Mouse (Mus musculus): Measurements from ENCODE around the gene Krt80. TPM values are rescaled to one million over a fixed set of nuclear protein-coding genes. Genes with fewer than 3 reads are reported as not detected.

Krt80 gene
- total RNA-seq (2015; ENCODE audit: low replicate concordance) (9.4 and 9.6 TPM in 2 replicates), total RNA-seq (2017; ENCODE audit: low replicate concordance) (2.4 TPM in 2 replicates)

GRCm38 (mm10) chr15:101370101-101370911 lies at the start of gene Krt80:
Gene Krt80 (minus strand): TSS chr15:101370162.
- ATAC-seq (replicated peaks; ENCODE audit: low FRiP score, poor library complexity, severe bottlenecking), result no peak

- ATAC-seq (replicated peaks; ENCODE audit: low FRiP score, poor library complexity, severe bottlenecking), result no peak
Measured at GRCm38 (mm10) chr15:101418950-101419349, 49.0 kb upstream of the Krt80 start.

- no peak for ATAC-seq (replicated peaks; ENCODE audit: low FRiP score, poor library complexity, severe bottlenecking)
Measured at GRCm38 (mm10) chr15:101414807-101415565, 45.0 kb upstream of the Krt80 start.

- no peak for ATAC-seq (replicated peaks; ENCODE audit: low FRiP score, poor library complexity, severe bottlenecking)
Measured at GRCm38 (mm10) chr15:101413916-101414635, 44.1 kb upstream of the Krt80 start.

- ATAC-seq (replicated peaks; ENCODE audit: low FRiP score, poor library complexity, severe bottlenecking), result no peak
Measured at GRCm38 (mm10) chr15:101412188-101412587, 42.2 kb upstream of the Krt80 start.

GRCm38 (mm10) chr15:101410775-101411174 lies 40.8 kb upstream of the Krt80 start, which contains the start of gene Krt7:
Gene Krt7 (plus strand): TSS chr15:101411043.
- no peak for ATAC-seq (replicated peaks; ENCODE audit: low FRiP score, poor library complexity, severe bottlenecking)

- ATAC-seq (replicated peaks; ENCODE audit: low FRiP score, poor library complexity, severe bottlenecking), result no peak
Measured at GRCm38 (mm10) chr15:101398269-101398668, 28.3 kb upstream of the Krt80 start.

- ATAC-seq (replicated peaks; ENCODE audit: low FRiP score, poor library complexity, severe bottlenecking), result no peak
Measured at GRCm38 (mm10) chr15:101397683-101398082, 27.7 kb upstream of the Krt80 start.

- no peak for ATAC-seq (replicated peaks; ENCODE audit: low FRiP score, poor library complexity, severe bottlenecking)
Measured at GRCm38 (mm10) chr15:101396921-101397320, 27.0 kb upstream of the Krt80 start.

GRCm38 (mm10) chr15:101396466-101396865 lies 26.5 kb upstream of the Krt80 start:
- ATAC-seq (replicated peaks; ENCODE audit: low FRiP score, poor library complexity, severe bottlenecking), result no peak

GRCm38 (mm10) chr15:101394908-101395307 lies 24.9 kb upstream of the Krt80 start:
- no peak for ATAC-seq (replicated peaks; ENCODE audit: low FRiP score, poor library complexity, severe bottlenecking)

- ATAC-seq (replicated peaks; ENCODE audit: low FRiP score, poor library complexity, severe bottlenecking), result no peak
Measured at GRCm38 (mm10) chr15:101392251-101392650, 22.3 kb upstream of the Krt80 start.

- ATAC-seq (replicated peaks; ENCODE audit: low FRiP score, poor library complexity, severe bottlenecking), result no peak
Measured at GRCm38 (mm10) chr15:101390203-101390602, 20.2 kb upstream of the Krt80 start.

GRCm38 (mm10) chr15:101388034-101388541 lies 18.1 kb upstream of the Krt80 start:
- no peak for ATAC-seq (replicated peaks; ENCODE audit: low FRiP score, poor library complexity, severe bottlenecking)

GRCm38 (mm10) chr15:101387176-101387575 lies 17.2 kb upstream of the Krt80 start:
- no peak for ATAC-seq (replicated peaks; ENCODE audit: low FRiP score, poor library complexity, severe bottlenecking)

GRCm38 (mm10) chr15:101385064-101385463 lies 15.1 kb upstream of the Krt80 start:
- no peak for ATAC-seq (replicated peaks; ENCODE audit: low FRiP score, poor library complexity, severe bottlenecking)

- ATAC-seq (replicated peaks; ENCODE audit: low FRiP score, poor library complexity, severe bottlenecking), result no peak
Measured at GRCm38 (mm10) chr15:101384610-101385009, 14.6 kb upstream of the Krt80 start.

- ATAC-seq (replicated peaks; ENCODE audit: low FRiP score, poor library complexity, severe bottlenecking), result no peak
Measured at GRCm38 (mm10) chr15:101382811-101383210, 12.8 kb upstream of the Krt80 start.

- no peak for ATAC-seq (replicated peaks; ENCODE audit: low FRiP score, poor library complexity, severe bottlenecking)
Measured at GRCm38 (mm10) chr15:101381758-101382157, 11.8 kb upstream of the Krt80 start.

- no peak for ATAC-seq (replicated peaks; ENCODE audit: low FRiP score, poor library complexity, severe bottlenecking)
Measured at GRCm38 (mm10) chr15:101378646-101379045, 8.7 kb upstream of the Krt80 start.
